Mouse (Mus musculus) heart, postnatal 0 days (tissue): ENCODE measurements at regions not wholly inside any gene's neighbourhood (a gene's known extent, or its start where the extent isn't known, plus 50 kb on each side); places are given as distances from the start of the nearest gene placed in this dataset.

Source experiments
- ATAC-seq: fragments of 200-750 bp; cut with Nextera tagmentation; 2 replicates; pipeline ENCODE4 v1.8.0; 2017; ENCODE audit warnings: low read depth, moderate number of reproducible peaks, moderate library complexity; ENCODE audit not compliant: insufficient read depth
- DNase-seq: peaks from one replicate; pipeline ENCODE4 v3.0.0-alpha.2; 2016; ENCODE audit warnings: low spot score
- H3K27ac ChIP-seq: fragments of 300-500 bp; sonication (generic); 2 replicates; pipeline ENCODE4 v1.5.1; 2014; ENCODE audit warnings: low read depth, mild to moderate bottlenecking
- H3K27me3 ChIP-seq: fragments of 300-500 bp; sonication (generic); 2 replicates; pipeline ENCODE4 v1.6.1; 2014; ENCODE audit warnings: low read length, mixed read lengths; ENCODE audit not compliant: control insufficient read depth, insufficient read depth
- H3K36me3 ChIP-seq: fragments of 300-500 bp; sonication (generic); replicated peaks from 2 replicates; pipeline ENCODE4 v1.6.1; 2014; ENCODE audit warnings: low read length, mixed read lengths; ENCODE audit not compliant: control insufficient read depth, insufficient read depth
- H3K4me1 ChIP-seq: fragments of 300-500 bp; sonication (generic); 2 replicates; pipeline ENCODE4 v1.6.1; 2014; ENCODE audit warnings: antibody characterized with exemption; ENCODE audit not compliant: control insufficient read depth, insufficient read depth
- H3K4me2 ChIP-seq: fragments of 300-500 bp; sonication (generic); 2 replicates; pipeline ENCODE4 v1.6.1; 2014; ENCODE audit warnings: low read depth, mild to moderate bottlenecking, low read length, moderate library complexity
- H3K4me3 ChIP-seq: fragments of 300-500 bp; sonication (generic); 2 replicates; pipeline ENCODE4 v1.5.1; 2014; ENCODE audit warnings: low read depth, low read length
- H3K9ac ChIP-seq: fragments of 300-500 bp; sonication (generic); replicated peaks from 2 replicates; pipeline ENCODE4 v1.6.1; 2014; ENCODE audit warnings: low read depth, low read length, mixed read lengths
- H3K9me3 ChIP-seq: fragments of 300-500 bp; sonication (generic); replicated peaks from 2 replicates; pipeline ENCODE4 v1.6.1; 2016; ENCODE audit warnings: low read length; ENCODE audit not compliant: control insufficient read depth
- CTCF ChIP-seq: IDR thresholded peaks from 2 replicates; pipeline ENCODE4 v1.5.1; 2016; ENCODE audit warnings: antibody characterized with exemption, control low read depth, low read depth
- EP300 ChIP-seq: IDR thresholded peaks from 2 replicates; pipeline ENCODE4 v1.6.1; 2016; ENCODE audit warnings: antibody characterized with exemption, low read depth
- WGBS: fragments of 180-500 bp; shearing (Covaris S2); extraction: QIAGEN DNeasy Blood & Tissue Kit; methylation state at CpG from one replicate; pipeline ENCODE4 v1.1.7; 2014; 5-methylcytosine and 5-hydroxymethylcytosine counted together

DNA sequence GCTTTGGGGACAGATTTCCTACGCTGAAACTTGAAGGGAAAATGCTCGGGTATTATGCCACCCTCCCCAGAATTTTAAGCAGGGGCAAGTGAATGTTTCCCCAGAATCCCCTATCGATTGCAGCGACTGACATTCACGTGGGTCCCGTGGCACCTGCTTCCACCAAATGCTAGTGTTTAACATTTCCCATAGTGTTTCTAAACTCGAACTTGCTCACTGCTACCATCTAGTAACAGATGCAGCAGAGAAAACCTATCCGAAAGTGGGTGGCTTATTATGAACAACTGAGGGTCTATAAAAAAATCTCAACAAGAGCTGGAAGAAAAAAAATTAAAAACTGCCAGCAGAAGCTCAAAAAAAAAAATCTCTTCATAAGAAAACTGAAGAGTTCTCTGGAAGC is 284.2 kb downstream of the Rnf144a start:
- DNase-seq (no peak), ATAC-seq (no peak)
- H3K27ac ChIP-seq = no peak overlapping the region
- no peak overlapping the region for H3K4me3 ChIP-seq
- no peaks in the 10 kb centered on the region for H3K9me3 ChIP-seq
- H3K4me1 ChIP-seq = no peaks in the 10 kb centered on the region
- no peak for TF ChIP-seq EP300
- no peak for TF ChIP-seq CTCF
- H3K9ac ChIP-seq = no peak overlapping the region
- no peaks in the 10 kb centered on the region for H3K36me3 ChIP-seq
- WGBS = 81% methylated on average over 8 of the region's 8 CpGs
- no peak overlapping the region for H3K4me2 ChIP-seq
- H3K27me3 ChIP-seq = no peaks in the 10 kb centered on the region

DNA sequence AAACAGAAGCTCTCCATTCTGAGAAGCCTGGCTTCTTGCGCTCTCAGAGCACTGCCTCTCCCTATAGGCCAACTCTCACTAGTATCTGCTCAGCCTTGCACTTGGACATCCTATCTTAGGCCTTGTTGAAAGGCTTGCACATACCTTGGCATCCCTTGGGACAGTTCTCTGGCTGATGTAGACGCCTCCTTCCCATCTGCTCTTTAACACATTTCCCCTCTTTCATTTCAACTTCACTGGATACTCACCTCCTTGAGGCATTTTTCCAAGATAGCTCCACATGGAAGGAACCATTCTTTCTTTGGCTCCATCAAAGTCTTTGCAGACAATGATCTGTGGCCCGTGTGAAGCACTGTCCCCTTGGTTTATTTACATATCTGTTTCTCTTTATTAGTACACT is 285.0 kb downstream of the Rnf144a start:
- no peak for ATAC-seq
- 71% methylated on average over 3 of the region's 3 CpGs for WGBS
- TF ChIP-seq CTCF (no peak), EP300 (no peak)
- H3K27me3 ChIP-seq = no peaks in the 10 kb centered on the region
- H3K9ac ChIP-seq = no peak overlapping the region
- H3K4me3 ChIP-seq = no peak overlapping the region
- DNase-seq = no peak
- H3K9me3 ChIP-seq = no peaks in the 10 kb centered on the region
- H3K4me2 ChIP-seq = no peak overlapping the region
- no peaks in the 10 kb centered on the region for H3K4me1 ChIP-seq
- no peaks in the 10 kb centered on the region for H3K36me3 ChIP-seq
- H3K27ac ChIP-seq = no peak overlapping the region

DNA sequence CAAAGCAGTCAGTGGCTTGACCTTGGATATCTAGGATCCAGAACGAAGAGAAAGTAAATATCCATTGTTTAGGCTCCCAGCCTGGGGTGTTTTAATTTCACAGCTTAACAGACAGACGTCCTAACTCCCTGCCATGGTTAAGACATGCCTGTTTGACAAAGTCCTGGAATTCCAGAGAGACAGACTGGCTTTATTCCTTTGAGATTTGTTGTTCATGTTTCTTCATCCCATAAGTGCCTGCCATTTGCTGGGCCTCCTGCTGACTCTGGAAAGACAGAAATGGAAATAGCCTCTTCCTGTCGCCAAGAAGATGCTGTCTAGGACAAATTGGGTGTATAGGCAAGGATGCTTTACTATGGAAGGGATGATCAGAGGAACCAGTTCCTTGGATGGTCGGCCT is 285.5 kb downstream of the Rnf144a start:
- TF ChIP-seq EP300 (no peak), CTCF (no peak)
- Histone ChIP-seq H3K9ac (no peak overlapping the region), H3K27ac (no peak overlapping the region), H3K4me1 (no peaks in the 10 kb centered on the region), H3K27me3 (no peaks in the 10 kb centered on the region), H3K4me2 (no peak overlapping the region), H3K4me3 (no peak overlapping the region), H3K9me3 (no peaks in the 10 kb centered on the region), H3K36me3 (no peaks in the 10 kb centered on the region)
- DNase-seq (no peak), ATAC-seq (no peak)
- 45% methylated on average over 4 of the region's 4 CpGs for WGBS

DNA sequence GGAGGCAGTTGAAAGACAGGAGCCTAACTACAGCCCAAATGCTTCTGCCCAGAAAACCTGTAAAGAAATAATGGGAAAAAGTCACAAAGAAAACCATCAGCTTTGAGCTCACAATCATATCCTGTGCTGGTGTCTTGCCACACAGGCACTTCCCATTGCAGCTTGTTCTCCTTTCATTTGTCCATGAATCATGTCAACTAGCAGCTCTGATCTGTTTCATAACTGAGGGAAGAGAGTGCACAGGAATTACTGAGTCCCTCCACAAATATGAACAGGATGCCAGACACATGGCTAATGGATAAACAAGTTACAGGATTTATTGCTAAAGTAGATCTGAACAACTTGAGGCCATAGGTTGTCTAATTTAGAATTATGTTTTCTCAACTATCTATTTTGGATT is 286.2 kb downstream of the Rnf144a start:
- no peak for TF ChIP-seq EP300
- TF ChIP-seq CTCF = no peak
- no peaks in the 10 kb centered on the region for H3K4me1 ChIP-seq
- no peaks in the 10 kb centered on the region for H3K27me3 ChIP-seq
- H3K4me3 ChIP-seq = no peak overlapping the region
- H3K4me2 ChIP-seq = no peak overlapping the region
- no peaks in the 10 kb centered on the region for H3K36me3 ChIP-seq
- no peak overlapping the region for H3K27ac ChIP-seq
- ATAC-seq = no peak
- no peak for DNase-seq
- H3K9ac ChIP-seq = no peak overlapping the region
- H3K9me3 ChIP-seq = no peaks in the 10 kb centered on the region

DNA sequence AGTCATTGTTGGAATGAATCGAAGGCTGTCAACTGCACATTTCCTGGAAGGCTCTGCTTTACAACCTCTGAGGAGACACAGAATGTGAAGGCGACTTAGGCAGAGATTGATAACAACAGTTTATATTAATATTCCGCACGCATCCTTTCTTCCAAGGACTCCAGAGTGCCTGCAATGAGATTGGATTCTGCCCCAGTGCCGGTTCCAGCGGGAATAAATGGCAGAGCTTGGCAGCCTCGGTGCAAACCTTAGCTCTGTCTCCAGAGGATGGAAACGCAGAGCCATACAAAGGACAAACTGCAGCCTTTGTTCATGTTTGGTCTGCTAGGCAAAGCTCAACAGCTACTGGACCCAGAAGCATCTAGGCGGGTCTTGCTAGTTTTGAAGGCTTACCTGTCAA is 288.8 kb downstream of the Rnf144a start:
- Histone ChIP-seq H3K9me3 (no peaks in the 10 kb centered on the region), H3K27me3 (no peaks in the 10 kb centered on the region), H3K4me3 (no peak overlapping the region), H3K9ac (no peak overlapping the region), H3K4me1 (no peaks in the 10 kb centered on the region), H3K27ac (no peak overlapping the region), H3K4me2 (no peak overlapping the region), H3K36me3 (no peaks in the 10 kb centered on the region)
- ATAC-seq = no peak
- no peak for DNase-seq
- WGBS = 80% methylated on average over 9 of the region's 9 CpGs
- TF ChIP-seq CTCF (no peak), EP300 (no peak)

DNA sequence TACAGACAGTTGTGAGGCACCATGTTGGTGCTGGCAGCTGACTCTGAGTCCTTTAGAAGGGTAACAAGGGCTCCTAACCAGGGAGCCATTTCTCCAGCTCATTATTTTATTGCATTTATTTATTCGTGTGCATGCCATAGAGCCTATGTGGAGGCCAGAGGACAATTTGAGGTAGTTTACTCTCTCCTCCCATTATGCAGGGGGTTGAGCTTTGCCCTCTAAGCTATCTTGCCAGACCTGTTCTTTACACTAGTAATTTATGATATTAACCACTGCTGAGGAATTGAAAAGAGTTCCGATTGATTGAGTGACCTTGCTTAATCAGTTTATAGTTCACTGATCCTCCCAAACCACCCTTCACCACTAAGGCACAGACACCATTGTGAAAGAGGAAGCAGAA is 290.8 kb downstream of the Rnf144a start:
- Histone ChIP-seq H3K4me3 (no peak overlapping the region), H3K27ac (no peak overlapping the region), H3K4me1 (no peaks in the 10 kb centered on the region), H3K36me3 (no peaks in the 10 kb centered on the region), H3K4me2 (no peak overlapping the region), H3K9ac (no peak overlapping the region), H3K27me3 (no peaks in the 10 kb centered on the region), H3K9me3 (no peaks in the 10 kb centered on the region)
- WGBS = 94% methylated on average over 2 of the region's 2 CpGs
- no peak for TF ChIP-seq EP300
- no peak for TF ChIP-seq CTCF
- no peak for DNase-seq
- ATAC-seq = no peak
